Mouse (Mus musculus) heart, adult 2 months (tissue): ENCODE results near the gene Gpr155. TPM values are rescaled to one million over a fixed set of nuclear protein-coding genes. Genes with fewer than 3 reads are reported as not detected.

Experiments used
- DNase-seq, 2 experiments: peaks; one replicate each; pipeline ENCODE4 v3.0.0; 2021
- H3K27ac ChIP-seq: fragments of 200-600 bp; 2 replicates; pipeline ENCODE4 v1.8.1; 2022
- H3K27me3 ChIP-seq: fragments of 200-500 bp; 2 replicates; pipeline ENCODE4 v1.6.1; 2012; ENCODE audit warnings: mild to moderate bottlenecking, low read length, inconsistent platforms, mixed read lengths; ENCODE audit not compliant: control insufficient read depth, insufficient read depth
- H3K36me3 ChIP-seq: fragments of 200-500 bp; 2 replicates; pipeline ENCODE4 v1.6.1; 2012; ENCODE audit warnings: low read length, inconsistent platforms; ENCODE audit not compliant: control insufficient read depth, insufficient read depth
- H3K4me1 ChIP-seq: fragments of 200-500 bp; 2 replicates; pipeline ENCODE4 v1.6.1; 2011; ENCODE audit warnings: low read length; ENCODE audit not compliant: control insufficient read depth, insufficient read depth
- H3K4me3 ChIP-seq: fragments of 200-600 bp; 2 replicates; pipeline ENCODE4 v1.8.1; 2022
- H3K79me2 ChIP-seq: fragments of 200-500 bp; replicated peaks from 2 replicates; pipeline ENCODE4 v1.6.1; 2012; ENCODE audit warnings: mild to moderate bottlenecking, inconsistent platforms, low read length, moderate library complexity, mixed read lengths; ENCODE audit not compliant: control insufficient read depth, insufficient read depth
- H3K9ac ChIP-seq: fragments of 200-500 bp; 2 replicates; pipeline ENCODE4 v1.6.1; 2012; ENCODE audit warnings: low read depth, mild to moderate bottlenecking, control low read depth, inconsistent platforms, low read length, mixed read lengths
- CTCF ChIP-seq: fragments of 200-600 bp; IDR thresholded peaks from 2 replicates; pipeline ENCODE4 v1.8.1; 2022; ENCODE audit warnings: antibody characterized with exemption, mild to moderate bottlenecking, moderate library complexity
- EP300 ChIP-seq: fragments of 200-500 bp; IDR thresholded peaks from 2 replicates; pipeline ENCODE4 v1.6.1; 2011; ENCODE audit warnings: low read depth, low read length, control low read depth; ENCODE audit not compliant: insufficient read depth
- POLR2A ChIP-seq: fragments of 200-500 bp; IDR thresholded peaks from 2 replicates; pipeline ENCODE4 v1.6.1; 2011; ENCODE audit warnings: mild to moderate bottlenecking, low read depth, low read length, control low read depth; ENCODE audit not compliant: insufficient read depth
- WGBS: fragments of 180-500 bp; shearing (Covaris S2); methylation state at CpG from one replicate; pipeline ENCODE4 v1.1.7; 2018; 5-methylcytosine and 5-hydroxymethylcytosine counted together
- intact Hi-C: fragments of 180-260 bp; cut with DNase I; formaldehyde crosslinking; loops from one replicate; pipeline ENCODE4 v1.15.1; 2025
- polyA plus RNA-seq: library from polyadenylated mRNA; depleted of rRNA; stranded (reverse); fragments of >200 nt; gene quantifications from 2 replicates; pipeline ENCODE4 v1.2.3, GENCODE M21; 2012
- total RNA-seq, 2 experiments: library from RNA; stranded (reverse); gene quantifications; 2 replicates each; pipeline ENCODE4 v1.2.3; 2021

The Gpr155 gene
- total and polyA plus RNA-seq, 3 experiments, result 11.3 to 15.2 (median 11.7) TPM

DNA sequence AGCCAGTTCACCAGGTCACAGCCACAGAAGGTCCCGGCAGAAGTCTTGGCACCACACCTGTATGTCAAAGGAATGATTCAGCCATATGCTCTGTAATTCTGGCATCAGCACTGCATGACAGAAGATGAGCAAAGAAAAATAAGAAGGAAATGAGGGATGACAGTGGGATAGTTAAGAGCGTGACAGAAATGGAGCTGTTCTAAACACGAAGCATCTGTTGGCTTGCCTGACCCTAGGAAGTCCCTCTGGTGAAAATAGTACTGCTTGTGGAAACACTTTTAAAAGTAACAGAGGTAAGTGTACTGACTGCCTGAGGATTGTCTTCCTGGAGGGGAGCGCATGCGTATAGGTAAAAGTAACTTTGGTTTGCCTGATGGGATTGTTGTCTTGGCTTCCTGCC is 42.7 kb downstream of the Gpr155 start:
- Histone ChIP-seq H3K27me3 (no peaks in the 10 kb centered on the region), H3K4me1 (no peaks in the 10 kb centered on the region), H3K36me3 (no peaks in the 10 kb centered on the region), H3K9ac (no peak overlapping the region), H3K79me2 (no peaks in the 10 kb centered on the region), H3K4me3 (no peak overlapping the region), H3K27ac (no peak overlapping the region)
- intact Hi-C loops, result no loop called here
- 79% methylated on average over 5 of the region's 5 CpGs for WGBS
- no peak for DNase-seq
- TF ChIP-seq POLR2A, result no peak
- TF ChIP-seq EP300, result no peak
- TF ChIP-seq CTCF, result no peak

- intact Hi-C loops, result no loop called here
- no peak overlapping the region for H3K9ac ChIP-seq
- H3K27me3 ChIP-seq, result no peaks in the 10 kb centered on the region
- no peak overlapping the region for H3K4me3 ChIP-seq
- no peaks in the 10 kb centered on the region for H3K36me3 ChIP-seq
- H3K27ac ChIP-seq, result no peak overlapping the region
- no peaks in the 10 kb centered on the region for H3K79me2 ChIP-seq
- 71% methylated on average over 8 of the region's 8 CpGs for WGBS
- no peak for DNase-seq
- no peak for TF ChIP-seq EP300
- no peak for TF ChIP-seq POLR2A
- TF ChIP-seq CTCF, result no peak
- H3K4me1 ChIP-seq, result no peaks in the 10 kb centered on the region
Observed at GRCm38 (mm10) chr2:73338415-73338814, 48.0 kb downstream of the Gpr155 start.

DNA sequence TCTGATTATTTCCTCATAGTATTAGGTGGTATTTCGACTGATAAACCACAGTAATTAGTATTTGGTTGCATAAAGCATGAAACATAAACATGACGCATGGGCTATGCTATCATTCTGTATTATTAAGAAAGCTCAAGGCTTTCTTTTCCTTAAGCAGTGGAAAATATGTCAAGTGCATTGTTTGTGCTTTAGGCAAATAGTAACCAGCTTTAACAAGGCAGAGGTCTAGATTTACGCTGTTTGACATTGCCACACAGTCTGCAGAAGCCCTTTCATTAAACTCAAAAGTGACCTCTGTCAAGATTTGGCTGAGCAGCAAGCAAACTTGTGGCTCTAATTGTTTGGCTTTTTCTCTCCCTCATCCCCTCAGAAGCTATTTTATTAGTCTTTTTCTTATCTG is 50.4 kb downstream of the Gpr155 start:
- Histone ChIP-seq H3K36me3 (no peaks in the 10 kb centered on the region), H3K27me3 (no peaks in the 10 kb centered on the region), H3K27ac (no peak overlapping the region), H3K9ac (no peak overlapping the region), H3K4me1 (no peaks in the 10 kb centered on the region), H3K4me3 (no peak overlapping the region), H3K79me2 (no peaks in the 10 kb centered on the region)
- no peak for TF ChIP-seq POLR2A
- TF ChIP-seq EP300, result no peak
- no peak for TF ChIP-seq CTCF
- WGBS, result 90% methylated on average over 3 of the region's 3 CpGs
- no peak for DNase-seq
- intact Hi-C loops, result no loop called here

GRCm38 (mm10) chr2:73325871-73326270 is 60.5 kb downstream of the Gpr155 start:
- 61% methylated on average over 5 of the region's 5 CpGs for WGBS
- intact Hi-C loops, result no loop called here
- TF ChIP-seq EP300, result no peak
- TF ChIP-seq POLR2A, result no peak
- TF ChIP-seq CTCF, result no peak
- DNase-seq, result no peak
- peaks cover 2% of the 10 kb centered on the region; the same call in 1 of the 2 replicates for H3K36me3 ChIP-seq
- H3K79me2 ChIP-seq, result no peaks in the 10 kb centered on the region
- no peak overlapping the region for H3K27ac ChIP-seq
- H3K4me1 ChIP-seq, result no peaks in the 10 kb centered on the region; the same call in 1 of the 2 replicates
- no peak overlapping the region for H3K4me3 ChIP-seq
- no peaks in the 10 kb centered on the region for H3K27me3 ChIP-seq
- no peak overlapping the region for H3K9ac ChIP-seq

GRCm38 (mm10) chr2:73322991-73323390 is 63.4 kb downstream of the Gpr155 start:
- Histone ChIP-seq H3K4me1 (no peaks in the 10 kb centered on the region; the same call in 1 of the 2 replicates), H3K4me3 (no peak overlapping the region), H3K27ac (no peak overlapping the region), H3K27me3 (no peaks in the 10 kb centered on the region), H3K36me3 (peaks cover 2% of the 10 kb centered on the region; the same call in 1 of the 2 replicates), H3K79me2 (no peaks in the 10 kb centered on the region), H3K9ac (no peak overlapping the region)
- intact Hi-C loops, result no loop called here
- 68% methylated on average over 12 of the region's 12 CpGs for WGBS
- DNase-seq, result no peak
- TF ChIP-seq POLR2A, result no peak
- no peak for TF ChIP-seq EP300
- TF ChIP-seq CTCF, result no peak

DNA sequence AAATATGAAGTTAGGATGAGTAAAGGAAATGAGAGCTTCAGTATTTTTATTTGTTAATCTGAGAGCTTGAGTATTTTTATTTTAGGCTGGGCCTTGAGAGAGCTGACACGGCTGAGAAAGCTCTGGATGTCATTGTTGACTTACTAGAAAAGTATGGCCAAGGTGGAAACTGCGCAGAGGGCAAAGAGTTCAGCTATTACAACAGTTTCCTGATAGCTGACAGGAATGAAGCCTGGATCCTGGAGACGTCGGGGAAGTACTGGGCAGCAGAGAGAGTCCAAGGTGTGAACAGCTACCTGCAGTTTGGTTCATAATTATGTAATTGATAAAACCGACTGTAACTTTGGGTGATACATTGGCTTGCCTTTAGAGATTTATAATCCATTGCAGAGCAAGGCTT is 67.2 kb downstream of the Gpr155 start:
- no peaks in the 10 kb centered on the region for H3K36me3 ChIP-seq
- no peak overlapping the region for H3K9ac ChIP-seq
- WGBS, result 77% methylated on average over 5 of the region's 5 CpGs
- H3K27me3 ChIP-seq, result no peaks in the 10 kb centered on the region
- no peak overlapping the region for H3K4me3 ChIP-seq
- H3K79me2 ChIP-seq, result no peaks in the 10 kb centered on the region
- intact Hi-C loops, result no loop called here
- no peak overlapping the region for H3K27ac ChIP-seq
- H3K4me1 ChIP-seq, result no peaks in the 10 kb centered on the region
- TF ChIP-seq POLR2A (no peak), EP300 (no peak), CTCF (no peak)
- no peak for DNase-seq
